Mouse (Mus musculus): ENCODE measurements around the gene Slc17a4.

Gene Slc17a4

GRCm38 (mm10) chr13:23911335-23911734, 3.5 kb downstream of the Slc17a4 start:
- ChIA-PET POLR2A (interaction anchor here in 2 of 4 experiments (0.7 kb wide), 2 partner anchors 12 to 592 kb away, joined by 3 read pairs; no protein-coding TSS in a partner anchor), CTCF (no interaction called here)

DNA sequence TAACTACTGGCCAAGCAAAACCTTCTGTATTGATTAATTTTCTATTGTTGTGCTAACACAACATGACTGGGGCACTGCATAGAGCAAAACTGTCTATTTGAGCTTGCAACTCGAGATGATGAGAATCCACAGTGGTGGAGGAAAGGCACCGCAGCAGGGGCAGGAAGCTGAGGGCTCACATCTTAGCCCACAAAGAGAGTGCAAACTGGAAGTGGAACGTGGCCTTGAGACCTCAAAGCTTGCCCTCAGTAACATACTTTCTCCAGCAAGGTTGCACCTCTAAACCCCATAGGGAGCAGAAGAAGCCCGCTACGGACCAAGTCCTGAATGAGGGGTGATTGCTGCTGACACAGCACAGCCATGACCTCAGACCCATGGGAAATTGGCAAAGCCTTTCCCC, 4.7 kb downstream of the Slc17a4 start:
- ChIA-PET POLR2A (interaction anchor here in 1 of 4 experiments (0.6 kb wide), 1 partner anchor 20 kb away, joined by 3 read pairs; no protein-coding TSS in a partner anchor), CTCF (no interaction called here)

DNA sequence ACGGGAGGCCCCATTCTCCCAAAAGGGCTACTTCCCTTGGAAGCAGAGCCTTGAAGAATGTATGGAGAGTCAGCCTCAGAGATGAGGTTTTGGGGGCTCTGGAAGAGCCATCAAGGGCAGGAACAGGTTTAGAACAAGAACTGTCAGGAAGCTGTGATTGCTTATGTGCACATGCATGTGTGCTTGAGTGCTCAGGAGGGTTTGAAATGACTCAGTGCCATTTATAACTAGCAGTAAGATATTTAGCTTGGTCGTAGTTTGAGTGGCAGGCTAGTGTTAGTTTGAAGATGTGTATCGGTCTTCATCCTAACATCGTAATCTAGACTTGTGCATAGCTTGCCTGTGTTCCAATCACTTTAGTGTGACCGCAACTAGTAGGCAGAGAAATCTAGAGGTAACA, 7.9 kb downstream of the Slc17a4 start:
- ChIA-PET POLR2A (interaction anchor here in 1 of 4 experiments (0.5 kb wide), 1 partner anchor 256 kb away, joined by 3 read pairs; no protein-coding TSS in a partner anchor), CTCF (no interaction called here)

- CTCF ChIA-PET = no interaction called here
- POLR2A ChIA-PET = no interaction called here
These were observed 16.6 kb downstream of the Slc17a4 start for GRCm38 (mm10) chr13:23898242-23898641.

- POLR2A ChIA-PET = no interaction called here
- CTCF ChIA-PET = no interaction called here
These were observed 21.6 kb downstream of the Slc17a4 start for GRCm38 (mm10) chr13:23893269-23893593.

GRCm38 (mm10) chr13:23892592-23893268, 22.1 kb downstream of the Slc17a4 start:
- CTCF ChIA-PET = interaction anchor here in 1 of 4 experiments (0.6 kb wide), 1 partner anchor 231 kb away, joined by 4 read pairs; no protein-coding TSS in a partner anchor
- POLR2A ChIA-PET = no interaction called here

- CTCF ChIA-PET = no interaction called here
- POLR2A ChIA-PET = no interaction called here
These were observed 25.7 kb downstream of the Slc17a4 start for GRCm38 (mm10) chr13:23889011-23889605.

DNA sequence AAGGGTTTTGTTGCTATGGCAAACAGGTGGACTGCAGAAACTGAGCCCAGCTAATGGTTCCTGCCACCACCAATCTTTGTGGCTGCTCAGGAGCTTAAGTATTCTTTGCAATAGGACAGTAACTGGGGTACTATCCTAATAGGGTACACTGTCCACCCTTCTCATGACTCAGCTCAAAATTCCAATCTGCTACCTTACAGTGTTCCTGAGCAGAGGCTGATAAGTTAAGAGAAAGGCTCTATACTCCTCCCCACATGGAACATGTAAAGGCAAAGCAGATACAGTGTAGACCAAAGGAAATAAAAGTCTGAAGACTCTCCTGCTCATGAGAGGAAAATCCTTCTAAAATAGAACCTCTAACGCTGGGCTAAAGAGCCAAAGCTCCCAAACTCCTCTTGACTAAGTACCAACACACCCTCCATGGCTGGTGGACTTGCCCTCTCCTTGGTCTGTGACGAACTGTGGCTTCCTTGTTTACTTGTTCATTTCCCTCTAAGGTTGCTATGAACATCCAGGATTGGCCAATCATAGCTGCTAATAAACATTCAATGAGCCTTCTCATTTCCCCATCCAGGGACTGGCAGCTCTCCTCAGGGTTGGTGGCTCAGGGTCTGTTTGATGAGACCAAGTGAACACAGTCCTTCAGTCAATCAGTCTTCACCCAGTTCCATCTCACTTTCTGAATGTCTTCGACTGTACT, 27.6 kb downstream of the Slc17a4 start:
- POLR2A ChIA-PET = interaction anchor here in 1 of 4 experiments (1.1 to 1.6 kb wide), 2 partner anchors 10 to 124 kb away, joined by 3 read pairs; partner anchors contain the start of gene Hist1h1a
- CTCF ChIA-PET = interaction anchor here in 2 of 4 experiments (0.7 kb wide), 2 partner anchors 9 to 19 kb away, joined by 3 read pairs; no protein-coding TSS in a partner anchor

- POLR2A ChIA-PET = interaction anchor here in 2 of 4 experiments (0.5 to 1.3 kb wide), 4 partner anchors 122 to 275 kb away, joined by 3 to 4 read pairs (median 4); partner anchors contain the start of gene Hist1h1a (in 2 of the 2)
- CTCF ChIA-PET = interaction anchor here in 3 of 4 experiments (0.6 to 1.8 kb wide), 10 partner anchors 9 to 1407 kb away, joined by 3 to 8 read pairs (median 3); no protein-coding TSS in a partner anchor
These were observed 29.3 kb downstream of the Slc17a4 start for GRCm38 (mm10) chr13:23885540-23885939.

- ChIA-PET CTCF (interaction anchor here in 2 of 4 experiments (0.7 to 0.8 kb wide), 2 partner anchors 87 kb away, joined by 3 read pairs; no protein-coding TSS in a partner anchor), POLR2A (interaction anchor here in 1 of 4 experiments (0.6 kb wide), 1 partner anchor 142 kb away, joined by 4 read pairs; no protein-coding TSS in a partner anchor)
These were observed 35.2 kb downstream of the Slc17a4 start for GRCm38 (mm10) chr13:23879636-23880035.

- CTCF ChIA-PET = no interaction called here
- POLR2A ChIA-PET = no interaction called here
These were observed 35.7 kb downstream of the Slc17a4 start for GRCm38 (mm10) chr13:23879106-23879505.

DNA sequence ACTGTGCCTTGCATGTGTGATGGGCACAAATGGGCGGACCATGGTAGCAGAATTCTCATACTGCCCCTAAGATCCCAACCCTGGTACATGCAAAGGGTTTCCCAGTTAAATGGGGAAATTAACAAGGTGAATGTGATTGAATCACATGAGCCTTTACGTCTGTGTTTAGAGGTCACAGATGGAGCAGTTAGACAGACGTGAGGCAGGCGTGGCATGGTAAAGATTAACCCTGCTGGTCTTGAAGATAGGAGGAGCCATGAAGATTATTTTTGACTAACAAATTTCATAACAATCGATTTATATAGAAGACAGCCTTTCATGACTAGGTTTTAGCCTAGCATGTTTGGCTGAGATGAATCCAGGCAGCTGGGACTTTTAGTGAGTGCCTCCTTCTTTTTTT, 41.7 kb downstream of the Slc17a4 start:
- CTCF ChIA-PET = no interaction called here
- POLR2A ChIA-PET = no interaction called here

DNA sequence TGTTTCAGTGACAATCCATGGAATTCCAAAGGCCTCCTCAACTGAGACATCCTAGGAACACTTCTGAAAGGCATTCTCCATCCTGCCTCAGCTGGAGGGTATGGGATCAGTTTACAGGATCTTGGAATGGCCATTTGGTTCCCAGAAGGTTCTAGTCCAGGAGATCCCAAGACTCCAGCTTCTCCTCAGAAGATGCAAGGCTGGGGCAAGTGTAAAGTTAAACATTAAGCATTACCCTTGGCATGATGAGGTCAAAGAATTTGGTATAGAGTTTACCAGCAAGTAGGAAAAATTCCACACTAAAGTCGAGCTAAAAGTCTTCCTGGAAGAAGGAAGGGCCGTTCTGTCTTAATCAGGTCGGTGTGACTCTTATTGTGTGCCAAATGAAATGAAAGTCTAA, 44.8 kb downstream of the Slc17a4 start:
- CTCF ChIA-PET = no interaction called here

GRCm38 (mm10) chr13:23868790-23869533, 45.8 kb downstream of the Slc17a4 start:
- CTCF ChIA-PET = interaction anchor here in 1 of 4 experiments (0.6 to 0.7 kb wide), 2 partner anchors 19 to 76 kb away, joined by 3 read pairs; no protein-coding TSS in a partner anchor
- POLR2A ChIA-PET = interaction anchor here in 1 of 4 experiments (0.6 kb wide), 1 partner anchor 411 kb away, joined by 3 read pairs; the partner anchor contains the start of gene Carmil1

More for the DNA sequence above, 44.8 kb downstream of the Slc17a4 start:
- POLR2A ChIA-PET = interaction anchor here in 1 of 4 experiments (0.7 kb wide), 1 partner anchor 106 kb away, joined by 4 read pairs; no protein-coding TSS in a partner anchor

DNA sequence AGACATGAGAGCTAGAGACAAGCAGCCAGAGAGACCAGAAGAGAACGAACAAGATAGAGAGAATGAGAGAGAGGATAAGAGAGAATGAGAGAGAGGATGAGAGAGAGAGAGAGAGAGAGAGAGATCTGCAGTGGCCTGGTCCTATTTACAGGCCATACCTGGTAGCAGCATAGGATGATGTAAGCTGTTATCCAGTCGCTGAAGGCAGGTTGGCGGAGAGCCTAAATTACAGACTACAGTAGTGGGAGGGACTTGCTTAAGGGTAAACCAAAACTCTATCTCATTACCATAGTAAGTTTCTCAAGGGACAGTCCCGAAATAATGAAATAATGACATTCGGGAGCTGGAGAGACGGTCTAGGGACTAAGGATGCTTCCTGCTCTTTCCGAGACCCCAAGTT, 47.4 kb downstream of the Slc17a4 start, which contains the start of gene Slc17a1:
TSS of gene Slc17a1 (plus strand) at position 346 of the 400 bp plus-strand sequence.
- POLR2A ChIA-PET = interaction anchor here in 2 of 4 experiments (0.7 to 2.0 kb wide), 2 partner anchors 104 to 137 kb away, joined by 3 to 5 read pairs; partner anchors contain the start of gene Hist1h1a (in 1 of the 2)
- CTCF ChIA-PET = interaction anchor here in 1 of 4 experiments (0.5 to 0.7 kb wide), 2 partner anchors 28 to 43 kb away, joined by 3 to 5 read pairs; no protein-coding TSS in a partner anchor

- ChIA-PET CTCF (interaction anchor here in 1 of 4 experiments (0.5 to 0.7 kb wide), 2 partner anchors 28 to 43 kb away, joined by 3 to 5 read pairs; no protein-coding TSS in a partner anchor), POLR2A (interaction anchor here in 2 of 4 experiments (0.7 to 2.0 kb wide), 3 partner anchors 103 to 138 kb away, joined by 3 to 5 read pairs (median 3); partner anchors contain the start of genes Hist1h1a (in 1 of the 2) and Hist1h4a (in 1 of the 2))
These were observed 47.8 kb downstream of the Slc17a4 start for GRCm38 (mm10) chr13:23867000-23867399.

DNA sequence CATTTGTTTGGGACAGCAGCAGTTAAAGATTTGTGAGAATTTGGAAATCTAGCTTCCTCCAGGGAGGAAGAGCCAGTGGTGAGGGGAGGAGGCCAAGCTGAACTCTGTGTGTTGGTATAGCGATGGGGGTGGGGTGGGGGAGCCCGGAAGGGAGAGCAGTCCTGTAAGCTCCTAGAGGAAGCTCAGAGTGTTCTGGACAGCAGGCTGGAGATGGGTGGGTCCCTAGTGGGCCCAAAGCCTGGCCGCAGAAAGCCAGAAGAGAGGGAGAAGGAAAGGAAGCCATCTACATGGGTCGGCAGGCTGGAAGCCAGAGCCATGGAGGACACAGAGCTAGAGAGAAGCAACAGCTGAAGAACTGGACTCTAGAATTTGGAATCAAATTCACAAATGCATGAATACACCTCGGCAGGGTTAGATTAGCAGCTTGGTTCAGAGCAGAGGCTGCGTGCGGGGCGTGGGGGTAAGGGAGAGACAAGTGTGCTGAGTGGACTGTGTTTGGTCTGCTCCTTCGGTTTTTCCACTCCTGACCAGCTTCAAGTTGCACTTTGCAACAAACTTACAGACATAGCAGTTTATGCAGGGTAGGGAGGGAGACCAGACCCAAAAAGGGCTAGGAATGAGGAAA, 48.6 kb downstream of the Slc17a4 start:
- ChIA-PET POLR2A (interaction anchor here in 3 of 4 experiments (0.7 to 2.0 kb wide), 5 partner anchors 22 to 106 kb away, joined by 3 to 5 read pairs (median 4); partner anchors contain the start of genes Hist1h1a (in 2 of the 3) and Hist1h4a (in 1 of the 3)), CTCF (no interaction called here)

- ChIA-PET CTCF (interaction anchor here in 1 of 4 experiments (0.9 kb wide), 1 partner anchor 21 kb away, joined by 3 read pairs; no protein-coding TSS in a partner anchor), POLR2A (no interaction called here)
These were observed 50.1 kb downstream of the Slc17a4 start for GRCm38 (mm10) chr13:23864711-23865110.
